In genomic region chr9:106226151-106226682, GRCm38 (mm10) we compare ENCODE assay signal across 8 mouse cellular contexts. TPM values are rescaled to one million over a fixed set of nuclear protein-coding genes. Genes with fewer than 3 reads are reported as not detected.
DNase-seq lines count a peak whose midpoint lies in the region; ATAC-seq and TF ChIP-seq lines count a peak whose summit lies in the region.

No protein-coding gene starts in this region.

- no peaks in the 10 kb centered on the region for H3K9me3 ChIP-seq in intestine, postnatal 0 days (ENCODE audit: control insufficient read depth)

- TF ChIP-seq POLR2A in kidney, adult 2 months (IDR thresholded peaks at IDR 0.05; ENCODE audit: low read depth, low read length), result no peak
- no peak for TF ChIP-seq POLR2A in small intestine, adult 2 months (IDR thresholded peaks at IDR 0.05; ENCODE audit: low read depth, low read length)

- H3K4me3 ChIP-seq in kidney, adult 2 months (ENCODE audit: insufficient read depth, low read depth, low read length), result peak overlapping the region; percentile 11; the same call in 1 of the 2 replicates
- H3K4me3 ChIP-seq in intestine, postnatal 0 days (ENCODE audit: low read depth, low read length), result peak overlapping the region; percentile 34
- peak overlapping the region; percentile 45 for H3K4me3 ChIP-seq in small intestine, adult 2 months (ENCODE audit: low read depth, low read length)

- DNase-seq in kidney, adult 2 months, result no peak
- DNase-seq in kidney, adult 9 months, result no peak
- DNase-seq in brain, adult 2 months (ENCODE audit: low read depth, low spot score), result peak; percentile 81
- peak; percentile 52 for DNase-seq in lung, postnatal 36 days
- no peak for DNase-seq in thymus, postnatal 10 days (ENCODE audit: low spot score in 2 of 2)

- TF ChIP-seq CTCF in kidney, adult 2 months (conservative IDR thresholded peaks at IDR 0.05; ENCODE audit: insufficient read depth, insufficient read length, low read depth, low read length), result no peak
- peak; percentile 67 for TF ChIP-seq CTCF in intestine, postnatal 0 days (IDR thresholded peaks at IDR 0.05; ENCODE audit: low read depth)
- TF ChIP-seq CTCF in small intestine, adult 2 months (IDR thresholded peaks at IDR 0.05; ENCODE audit: extremely low read depth, insufficient read length, insufficient replicate concordance, low read depth, low read length), result no peak

- no peaks in the 10 kb centered on the region for H3K27me3 ChIP-seq in kidney, adult 2 months (replicated peaks; ENCODE audit: control insufficient read depth, insufficient read depth, low read length)
- H3K27me3 ChIP-seq in intestine, postnatal 0 days (replicated peaks; ENCODE audit: control insufficient read depth, insufficient read depth, low read length), result peaks cover 9% of the 10 kb centered on the region; the same call in 1 of the 2 replicates
- no peaks in the 10 kb centered on the region for H3K27me3 ChIP-seq in small intestine, adult 2 months (ENCODE audit: control insufficient read depth, insufficient read depth, low read length)

- peaks cover 4% of the 10 kb centered on the region; the same call in 1 of the 2 replicates for H3K4me1 ChIP-seq in kidney, adult 2 months (ENCODE audit: control insufficient read depth, insufficient read depth, low read length)
- peaks cover 8% of the 10 kb centered on the region; the same call in 1 of the 2 replicates for H3K4me1 ChIP-seq in intestine, postnatal 0 days (replicated peaks; ENCODE audit: control insufficient read depth, insufficient read depth, low read length)
- peaks cover 11% of the 10 kb centered on the region for H3K4me1 ChIP-seq in small intestine, adult 2 months (ENCODE audit: control insufficient read depth, insufficient read depth, insufficient read length, low read length)

- H3K9ac ChIP-seq in intestine, postnatal 0 days (ENCODE audit: low read depth, low read length), result peak overlapping the region; percentile 31

- no peak overlapping the region for H3K27ac ChIP-seq in kidney, adult 2 months (ENCODE audit: insufficient read depth, low read depth, low read length)
- H3K27ac ChIP-seq in intestine, postnatal 0 days (ENCODE audit: low read depth, low read length), result peak overlapping the region; percentile 28; the same call in 1 of the 2 replicates
- H3K27ac ChIP-seq in small intestine, adult 2 months (ENCODE audit: insufficient read depth, low read depth, low read length), result 0 out of 2 replicates have a peak overlapping the region, but pooled peaks have one; percentile 24

- WGBS in kidney, adult 2 months, result 15% methylated on average over 34 of the region's 34 CpGs
- WGBS in intestine, postnatal 0 days, result 9% methylated on average over 34 of the region's 34 CpGs
- 11% methylated on average over 34 of the region's 34 CpGs for WGBS in small intestine, adult 2 months

- H3K36me3 ChIP-seq in kidney, adult 2 months (ENCODE audit: control insufficient read depth, insufficient read depth, low read length), result no peaks in the 10 kb centered on the region
- H3K36me3 ChIP-seq in intestine, postnatal 0 days (ENCODE audit: control insufficient read depth, insufficient read depth), result no peaks in the 10 kb centered on the region
- no peaks in the 10 kb centered on the region for H3K36me3 ChIP-seq in small intestine, adult 2 months (ENCODE audit: control insufficient read depth, insufficient read depth, low read length)

- peak; percentile 35 for ATAC-seq in granulocyte monocyte progenitor cell, adult 5-6 weeks (replicated peaks; ENCODE audit: poor library complexity, severe bottlenecking)
- ATAC-seq in intestine, postnatal 0 days, result 0 out of 2 replicates have a peak, but pooled peaks have one; percentile 5

- peak overlapping the region; percentile 62 for H3K4me2 ChIP-seq in intestine, postnatal 0 days (replicated peaks; ENCODE audit: low read depth)

RNA-seq across cellular contexts. Expression of gene Tlr9, which starts 3.8 kb away (rescaled TPM):
- polyA plus RNA-seq in kidney, adult 2 months (2012; rRNA removed), result 2.0 and 4.2 TPM in 2 replicates
- total RNA-seq in granulocyte monocyte progenitor cell, adult 5-6 weeks (2014; fragmentation: Nextera tagmentation), result 1.7 and 2.3 TPM in 2 replicates
- 0.30 and 0.46 TPM in 2 replicates for total RNA-seq in granulocyte monocyte progenitor cell, adult 5-6 weeks (2017)
- polyA plus RNA-seq in intestine, postnatal 0 days (2015; fragmentation: Nextera tagmentation; extraction: Ambion mirVana), result 0.08 and 0.09 TPM in 2 replicates
- 3.3 and 3.8 TPM in 2 replicates for polyA plus RNA-seq in small intestine, adult 2 months (2012; rRNA removed)

RNA-seq across cellular contexts. Expression of gene Alas1, which starts 22.2 kb away (rescaled TPM):
- 315 and 343 TPM in 2 replicates for polyA plus RNA-seq in kidney, adult 2 months (2012; rRNA removed)
- total RNA-seq in granulocyte monocyte progenitor cell, adult 5-6 weeks (2014; fragmentation: Nextera tagmentation), result 613 and 665 TPM in 2 replicates
- 822 and 987 TPM in 2 replicates for total RNA-seq in granulocyte monocyte progenitor cell, adult 5-6 weeks (2017)
- polyA plus RNA-seq in intestine, postnatal 0 days (2015; fragmentation: Nextera tagmentation; extraction: Ambion mirVana), result 81.2 and 82.9 TPM in 2 replicates
- 117 and 156 TPM in 2 replicates for polyA plus RNA-seq in small intestine, adult 2 months (2012; rRNA removed)

RNA-seq across cellular contexts. Expression of gene Twf2, which starts 23.3 kb away (rescaled TPM):
- polyA plus RNA-seq in kidney, adult 2 months (2012; rRNA removed), result 24.4 and 29.7 TPM in 2 replicates
- 79.7 and 84.8 TPM in 2 replicates for total RNA-seq in granulocyte monocyte progenitor cell, adult 5-6 weeks (2014; fragmentation: Nextera tagmentation)
- 81.4 and 87.5 TPM in 2 replicates for total RNA-seq in granulocyte monocyte progenitor cell, adult 5-6 weeks (2017)
- 21.9 and 25.6 TPM in 2 replicates for polyA plus RNA-seq in intestine, postnatal 0 days (2015; fragmentation: Nextera tagmentation; extraction: Ambion mirVana)
- polyA plus RNA-seq in small intestine, adult 2 months (2012; rRNA removed), result 13.7 and 21.2 TPM in 2 replicates

RNA-seq across cellular contexts. Expression of gene Ppm1m, which starts 26.7 kb away (rescaled TPM):
- 28.5 and 32.6 TPM in 2 replicates for polyA plus RNA-seq in kidney, adult 2 months (2012; rRNA removed)
- 34.1 and 42.6 TPM in 2 replicates for total RNA-seq in granulocyte monocyte progenitor cell, adult 5-6 weeks (2014; fragmentation: Nextera tagmentation)
- 12.5 and 23.4 TPM in 2 replicates for total RNA-seq in granulocyte monocyte progenitor cell, adult 5-6 weeks (2017)
- polyA plus RNA-seq in intestine, postnatal 0 days (2015; fragmentation: Nextera tagmentation; extraction: Ambion mirVana), result 10.0 and 10.8 TPM in 2 replicates
- polyA plus RNA-seq in small intestine, adult 2 months (2012; rRNA removed), result 10.7 and 14.9 TPM in 2 replicates

RNA-seq across cellular contexts. Expression of gene Poc1a, which starts 54.6 kb away (rescaled TPM):
- polyA plus RNA-seq in kidney, adult 2 months (2012; rRNA removed), result 5.8 and 6.1 TPM in 2 replicates
- total RNA-seq in granulocyte monocyte progenitor cell, adult 5-6 weeks (2014; fragmentation: Nextera tagmentation), result 42.4 and 49.8 TPM in 2 replicates
- 20.4 and 30.3 TPM in 2 replicates for total RNA-seq in granulocyte monocyte progenitor cell, adult 5-6 weeks (2017)
- 11.5 and 12.3 TPM in 2 replicates for polyA plus RNA-seq in intestine, postnatal 0 days (2015; fragmentation: Nextera tagmentation; extraction: Ambion mirVana)
- polyA plus RNA-seq in small intestine, adult 2 months (2012; rRNA removed), result 6.5 and 14.9 TPM in 2 replicates

Comparison
In these comparisons a context has a peak if more than half of its experiments do, and no peak if none do; other contexts are left out.
1. DNase-seq: peak in brain, adult 2 months (single experiment) and lung, postnatal 36 days (single experiment); none in kidney, adult 2 months (single experiment), kidney, adult 9 months (single experiment) and thymus, postnatal 10 days (0 of 2).
2. Peak in every context shown above with its lines, with median percentiles within 50 percentile points of each other: H3K4me3 ChIP-seq.